ENCODE assay signal across 20 mouse cellular contexts in genomic region chr9:49536593-49536992, GRCm38 (mm10). TPM values are rescaled to one million over a fixed set of nuclear protein-coding genes. Genes with fewer than 3 reads are reported as not detected.
DNase-seq lines count a peak whose midpoint lies in the region; ATAC-seq lines count a peak whose summit lies in the region.
"Had no signal": no experiment of that assay in that cellular context is flagged by ENCODE, and none has a peak within 500 bp of the region (broad histone marks: within the 10 kb centered on the region; RNA-seq: fewer than 3 reads in every experiment).

No protein-coding gene starts in this region.

- no peak for ATAC-seq in hindbrain, embryonic 11.5 days (ENCODE audit: low FRiP score)
- ATAC-seq in midbrain, embryonic 11.5 days (ENCODE audit: low FRiP score): no peak
- no peak for ATAC-seq in midbrain, embryonic 15.5 days (replicated peaks)
- ATAC-seq in limb, embryonic 13.5 days (ENCODE audit: low FRiP score, low read depth): no peak
- no peak for ATAC-seq in neural tube, embryonic 15.5 days (ENCODE audit: low FRiP score)
- no peak for ATAC-seq in activated CD4-positive, CD25-positive, alpha-beta regulatory T cell, adult 4 months
- ATAC-seq: forebrain, embryonic 15.5 days; hindbrain, postnatal 0 days had no signal

- H3K4me1 ChIP-seq in hindbrain, embryonic 10.5 days (replicated peaks): peaks cover 65% of the 10 kb centered on the region
- peaks cover 3% of the 10 kb centered on the region; the same call in 1 of the 2 replicates for H3K4me1 ChIP-seq in hindbrain, embryonic 11.5 days (replicated peaks; ENCODE audit: control insufficient read depth, insufficient read depth, low read length)
- H3K4me1 ChIP-seq in midbrain, embryonic 11.5 days (ENCODE audit: control insufficient read depth, insufficient read depth, low read length): peaks cover 31% of the 10 kb centered on the region
- peaks cover 11% of the 10 kb centered on the region for H3K4me1 ChIP-seq in midbrain, embryonic 15.5 days
- H3K4me1 ChIP-seq in limb, embryonic 13.5 days: peaks cover 32% of the 10 kb centered on the region
- peaks cover 29% of the 10 kb centered on the region for H3K4me1 ChIP-seq in neural tube, embryonic 15.5 days

- WGBS in hindbrain, embryonic 10.5 days: 61% methylated on average over 6 of the region's 6 CpGs
- 77% methylated on average over 6 of the region's 6 CpGs for WGBS in hindbrain, embryonic 11.5 days
- 59% methylated on average over 6 of the region's 6 CpGs for whole genome bisulfite sequencing in midbrain, embryonic 11.5 days
- WGBS in midbrain, embryonic 15.5 days: 54% methylated on average over 6 of the region's 6 CpGs
- 42% methylated on average over 6 of the region's 6 CpGs for WGBS in limb, embryonic 13.5 days
- WGBS in neural tube, embryonic 15.5 days: 69% methylated on average over 6 of the region's 6 CpGs

- DNase-seq in hindbrain, embryonic 10.5 days (ENCODE audit: low spot score): no peak
- DNase-seq in hindbrain, embryonic 11.5 days (ENCODE audit: low spot score): no peak
- peak; percentile 87 for DNase-seq in midbrain, embryonic 11.5 days (ENCODE audit: low spot score, missing footprints)
- DNase-seq: adrenal gland, postnatal 14 days; B cell, adult 2 months; cerebellum, adult 18-20 months; cerebellum, adult 9-11 months; cerebellum, postnatal 36 days; gastrocnemius, postnatal 36 days; heart, adult 11 months; heart, postnatal 36 days had no signal

- 0 out of 2 replicates have a peak overlapping the region, but pooled peaks have one; percentile 9 for H3K27ac ChIP-seq in hindbrain, embryonic 10.5 days
- H3K27ac ChIP-seq in hindbrain, embryonic 11.5 days (ENCODE audit: low read depth, low read length): no peak overlapping the region
- H3K27ac ChIP-seq in midbrain, embryonic 11.5 days (ENCODE audit: low read depth, low read length): no peak overlapping the region
- no peak overlapping the region for H3K27ac ChIP-seq in midbrain, embryonic 15.5 days
- H3K27ac ChIP-seq in limb, embryonic 13.5 days: peak overlapping the region; percentile 3; the same call in 1 of the 2 replicates
- 0 out of 2 replicates have a peak overlapping the region, but pooled peaks have one; percentile 13 for H3K27ac ChIP-seq in neural tube, embryonic 15.5 days (replicated peaks)
- H3K27ac ChIP-seq: hindbrain, postnatal 0 days had no signal

- H3K9ac ChIP-seq in hindbrain, embryonic 11.5 days (ENCODE audit: low read depth, low read length): no peak overlapping the region
- H3K9ac ChIP-seq in midbrain, embryonic 11.5 days (ENCODE audit: low read length): no peak overlapping the region
- no peak overlapping the region for H3K9ac ChIP-seq in midbrain, embryonic 15.5 days
- H3K9ac ChIP-seq in limb, embryonic 13.5 days: no peak overlapping the region
- no peak overlapping the region for H3K9ac ChIP-seq in neural tube, embryonic 15.5 days (replicated peaks)
- H3K9ac ChIP-seq: forebrain, embryonic 15.5 days; hindbrain, embryonic 13.5 days had no signal

- no peak overlapping the region for H3K4me3 ChIP-seq in hindbrain, embryonic 10.5 days
- no peak overlapping the region for H3K4me3 ChIP-seq in hindbrain, embryonic 11.5 days (ENCODE audit: low read depth, low read length)
- H3K4me3 ChIP-seq in midbrain, embryonic 11.5 days (ENCODE audit: low read depth, low read length): no peak overlapping the region
- no peak overlapping the region for H3K4me3 ChIP-seq in midbrain, embryonic 15.5 days
- no peak overlapping the region for H3K4me3 ChIP-seq in limb, embryonic 13.5 days
- H3K4me3 ChIP-seq in neural tube, embryonic 15.5 days (replicated peaks): no peak overlapping the region
- H3K4me3 ChIP-seq: embryonic facial prominence, embryonic 10.5 days; forebrain, embryonic 15.5 days; hindbrain, embryonic 13.5 days had no signal

- no peaks in the 10 kb centered on the region for H3K9me3 ChIP-seq in hindbrain, embryonic 10.5 days
- no peaks in the 10 kb centered on the region for H3K9me3 ChIP-seq in hindbrain, embryonic 11.5 days (ENCODE audit: control insufficient read depth, low read length)
- H3K9me3 ChIP-seq in midbrain, embryonic 11.5 days (ENCODE audit: control insufficient read depth, low read length): no peaks in the 10 kb centered on the region
- H3K9me3 ChIP-seq in midbrain, embryonic 15.5 days: no peaks in the 10 kb centered on the region
- no peaks in the 10 kb centered on the region for H3K9me3 ChIP-seq in limb, embryonic 13.5 days
- H3K9me3 ChIP-seq in neural tube, embryonic 15.5 days (replicated peaks): no peaks in the 10 kb centered on the region
- H3K9me3 ChIP-seq: embryonic facial prominence, embryonic 10.5 days; forebrain, embryonic 15.5 days; hindbrain, embryonic 13.5 days had no signal

- H3K36me3 ChIP-seq in hindbrain, embryonic 10.5 days: peaks cover 9% of the 10 kb centered on the region
- no peaks in the 10 kb centered on the region for H3K36me3 ChIP-seq in hindbrain, embryonic 11.5 days (ENCODE audit: control insufficient read depth, insufficient read depth, low read length)
- no peaks in the 10 kb centered on the region for H3K36me3 ChIP-seq in midbrain, embryonic 11.5 days (ENCODE audit: control insufficient read depth, insufficient read depth, low read length)
- H3K36me3 ChIP-seq in midbrain, embryonic 15.5 days (replicated peaks): peaks cover 14% of the 10 kb centered on the region; the same call in 1 of the 2 replicates
- H3K36me3 ChIP-seq in limb, embryonic 13.5 days: peaks cover 3% of the 10 kb centered on the region
- H3K36me3 ChIP-seq in neural tube, embryonic 15.5 days: peaks cover 21% of the 10 kb centered on the region
- H3K36me3 ChIP-seq: embryonic facial prominence, embryonic 10.5 days had no signal

- no peaks in the 10 kb centered on the region for H3K27me3 ChIP-seq in hindbrain, embryonic 10.5 days (ENCODE audit: insufficient read depth, poor library complexity, severe bottlenecking)
- H3K27me3 ChIP-seq in hindbrain, embryonic 11.5 days (ENCODE audit: control insufficient read depth, insufficient read depth, low read length): no peaks in the 10 kb centered on the region
- no peaks in the 10 kb centered on the region for H3K27me3 ChIP-seq in midbrain, embryonic 11.5 days (ENCODE audit: control insufficient read depth, insufficient read depth, low read length)
- H3K27me3 ChIP-seq in midbrain, embryonic 15.5 days (replicated peaks): no peaks in the 10 kb centered on the region
- H3K27me3 ChIP-seq in limb, embryonic 13.5 days: no peaks in the 10 kb centered on the region
- no peaks in the 10 kb centered on the region for H3K27me3 ChIP-seq in neural tube, embryonic 15.5 days (replicated peaks)
- H3K27me3 ChIP-seq: forebrain, embryonic 15.5 days; hindbrain, embryonic 13.5 days had no signal

- no peak overlapping the region for H3K4me2 ChIP-seq in hindbrain, embryonic 11.5 days (replicated peaks; ENCODE audit: low read depth, low read length)
- no peak overlapping the region for H3K4me2 ChIP-seq in midbrain, embryonic 11.5 days
- H3K4me2 ChIP-seq in midbrain, embryonic 15.5 days: no peak overlapping the region
- no peak overlapping the region for H3K4me2 ChIP-seq in limb, embryonic 13.5 days (replicated peaks)
- H3K4me2 ChIP-seq in neural tube, embryonic 15.5 days: no peak overlapping the region
- H3K4me2 ChIP-seq: forebrain, embryonic 15.5 days; heart, embryonic 11.5 days; hindbrain, embryonic 13.5 days had no signal

RNA-seq across cellular contexts. Expression of gene Ttc12, which starts 50.6 kb away (rescaled TPM):
- 1.9 and 2.7 TPM in 2 replicates for polyA plus RNA-seq in hindbrain, embryonic 10.5 days (2016; fragmentation: Nextera tagmentation; extraction: Ambion mirVana)
- 2.9 and 3.4 TPM in 2 replicates for polyA plus RNA-seq in hindbrain, embryonic 11.5 days (2014; fragmentation: Nextera tagmentation; extraction: Ambion mirVana)
- 2.1 and 3.2 TPM in 2 replicates for polyA plus RNA-seq in midbrain, embryonic 11.5 days (2014; fragmentation: Nextera tagmentation; extraction: Ambion mirVana)
- polyA plus RNA-seq in midbrain, embryonic 15.5 days (2015; fragmentation: Nextera tagmentation; extraction: Ambion mirVana): 1.9 and 2.1 TPM in 2 replicates
- polyA plus RNA-seq in limb, embryonic 13.5 days (2015; fragmentation: Nextera tagmentation; extraction: Ambion mirVana): 1.2 and 1.4 TPM in 2 replicates
- polyA plus RNA-seq in neural tube, embryonic 15.5 days (2015; fragmentation: Nextera tagmentation; extraction: Ambion mirVana): 1.8 and 2.5 TPM in 2 replicates
- not detected for polyA plus RNA-seq in activated CD4-positive, CD25-positive, alpha-beta regulatory T cell, adult 4 months (2017; shearing (Covaris generic))

Comparison
In these comparisons a context has a peak if more than half of its experiments do, and no peak if none do; other contexts are left out.
1. H3K27ac ChIP-seq: peak in hindbrain, embryonic 10.5 days (single experiment), limb, embryonic 13.5 days (single experiment) and neural tube, embryonic 15.5 days (single experiment); none in hindbrain, embryonic 11.5 days (single experiment), midbrain, embryonic 11.5 days (single experiment) and midbrain, embryonic 15.5 days (single experiment).